Mouse (Mus musculus): ENCODE measurements around the gene Ei24.

The Ei24 gene

DNA sequence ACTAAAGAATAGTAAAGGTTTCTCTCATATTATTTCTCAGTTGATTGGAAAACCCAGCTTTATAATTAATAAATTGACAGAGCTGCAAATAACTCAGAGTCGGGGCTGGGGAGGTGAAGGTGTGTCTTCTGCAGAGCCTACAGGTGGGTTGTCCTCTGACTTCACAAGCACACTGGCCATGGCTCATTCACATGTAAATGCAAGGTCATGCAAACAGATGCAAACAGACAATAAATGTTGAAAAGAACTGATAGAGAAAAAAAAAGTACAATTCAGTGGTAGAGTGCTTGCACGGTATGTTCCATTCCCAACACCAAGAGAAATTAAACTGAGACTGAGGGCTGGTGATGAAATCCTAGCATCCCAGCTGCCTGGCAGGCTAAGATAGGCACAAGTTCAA, 2.7 kb downstream of the Ei24 start:
- DNase-seq (ENCODE audit: extremely low spot score, low read depth, low spot score): no peak

DNA sequence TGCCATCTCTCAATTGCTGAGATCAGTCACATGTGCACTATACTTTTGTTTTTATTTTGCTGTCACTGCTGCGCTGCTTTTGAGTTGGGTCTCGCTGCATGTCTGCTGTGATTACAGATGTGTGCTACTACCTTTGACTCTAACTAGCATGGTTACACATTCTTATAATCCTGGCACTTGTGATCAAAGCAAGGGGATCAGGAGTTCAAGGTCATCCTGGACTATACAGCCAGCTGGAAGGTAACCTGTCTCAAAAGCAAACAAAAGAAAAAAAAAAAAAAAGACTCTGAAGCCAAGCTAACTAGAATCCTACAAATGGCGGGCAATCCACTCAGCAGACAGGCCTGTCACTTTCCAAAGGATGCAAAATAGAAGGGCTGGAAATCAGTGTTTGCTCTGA, 5.0 kb downstream of the Ei24 start:
- no peak for DNase-seq (ENCODE audit: extremely low spot score, low read depth, low spot score)

DNA sequence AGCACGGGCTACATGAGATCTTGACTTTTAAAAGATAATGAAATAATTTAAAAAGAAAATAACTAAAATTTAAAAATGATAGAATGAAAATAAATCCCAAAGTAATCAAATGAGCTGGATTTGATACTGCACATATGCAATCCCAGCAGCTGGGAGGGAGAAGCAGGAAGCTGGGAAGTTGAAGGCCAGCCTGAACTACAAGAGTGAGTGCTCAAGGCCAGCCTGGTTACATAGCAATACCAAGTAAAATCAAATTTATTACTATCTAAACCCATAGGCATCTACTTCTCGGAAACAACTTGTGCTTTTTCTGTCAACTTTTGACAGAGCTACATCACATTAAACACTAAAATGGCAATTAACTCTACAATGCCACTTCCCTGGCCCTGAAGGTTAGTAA, 13.3 kb downstream of the Ei24 start:
- no peak for DNase-seq (ENCODE audit: extremely low spot score, low read depth, low spot score)

DNA sequence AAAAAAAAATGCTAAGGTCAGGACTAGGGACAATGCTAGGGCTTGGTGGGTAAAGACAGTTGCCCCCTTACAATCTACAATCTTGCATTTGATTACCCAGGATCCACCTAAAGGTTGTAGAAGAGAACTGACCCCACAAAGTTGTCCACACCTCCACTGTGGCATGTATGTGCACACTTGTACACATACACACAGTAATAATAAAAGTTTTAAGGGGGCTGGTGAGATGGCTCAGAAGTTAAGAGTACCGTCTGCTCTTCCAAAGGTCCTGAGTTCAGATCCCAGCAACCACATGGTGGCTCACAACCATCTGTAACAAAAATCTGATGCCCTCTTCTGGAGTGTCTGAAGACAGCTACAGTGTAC, 28.2 kb downstream of the Ei24 start:
- DNase-seq (ENCODE audit: extremely low spot score, low read depth, low spot score): no peak

DNA sequence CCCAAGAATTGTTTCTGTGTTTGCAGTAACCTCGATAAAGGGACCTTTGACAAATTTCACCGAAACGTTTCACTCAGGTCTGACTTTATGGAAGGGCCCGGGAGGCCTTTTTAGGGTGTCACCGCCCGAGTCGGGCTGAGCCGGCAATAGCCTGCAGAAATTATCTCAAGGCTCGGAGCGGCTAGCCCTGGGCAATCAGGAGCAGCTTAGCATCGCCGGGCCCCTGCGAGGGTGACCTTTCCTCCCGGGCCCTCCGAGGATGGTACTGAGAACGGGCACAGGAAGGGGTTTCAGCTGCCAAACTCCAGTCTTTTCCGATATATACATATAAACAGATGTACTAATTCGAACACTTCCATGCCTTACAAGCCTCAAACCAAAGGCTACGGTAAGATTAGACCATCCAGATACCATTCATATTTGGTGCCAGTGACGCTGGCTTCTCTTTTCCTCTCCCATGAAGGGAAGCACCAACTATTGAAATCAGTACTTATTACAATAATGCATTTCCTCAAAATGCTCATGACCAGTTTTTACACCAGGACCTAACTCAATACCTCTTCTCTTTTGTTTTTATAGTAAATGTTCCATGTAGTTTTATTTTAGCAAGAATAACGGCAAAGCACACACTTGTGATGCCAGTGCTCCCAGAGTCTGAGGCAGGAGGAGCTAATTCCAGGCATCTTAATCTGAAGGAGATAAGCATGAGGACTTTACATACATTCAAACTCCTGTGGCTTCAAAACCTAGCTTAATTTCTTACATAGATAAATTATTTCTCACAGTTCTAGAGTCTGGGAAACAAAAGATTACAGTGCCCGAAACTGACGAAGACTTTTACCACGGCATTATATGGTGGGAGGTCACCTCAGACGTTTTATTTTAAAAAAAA, 28.8 kb downstream of the Ei24 start:
- no peak for DNase-seq (ENCODE audit: extremely low spot score, low read depth, low spot score)

DNA sequence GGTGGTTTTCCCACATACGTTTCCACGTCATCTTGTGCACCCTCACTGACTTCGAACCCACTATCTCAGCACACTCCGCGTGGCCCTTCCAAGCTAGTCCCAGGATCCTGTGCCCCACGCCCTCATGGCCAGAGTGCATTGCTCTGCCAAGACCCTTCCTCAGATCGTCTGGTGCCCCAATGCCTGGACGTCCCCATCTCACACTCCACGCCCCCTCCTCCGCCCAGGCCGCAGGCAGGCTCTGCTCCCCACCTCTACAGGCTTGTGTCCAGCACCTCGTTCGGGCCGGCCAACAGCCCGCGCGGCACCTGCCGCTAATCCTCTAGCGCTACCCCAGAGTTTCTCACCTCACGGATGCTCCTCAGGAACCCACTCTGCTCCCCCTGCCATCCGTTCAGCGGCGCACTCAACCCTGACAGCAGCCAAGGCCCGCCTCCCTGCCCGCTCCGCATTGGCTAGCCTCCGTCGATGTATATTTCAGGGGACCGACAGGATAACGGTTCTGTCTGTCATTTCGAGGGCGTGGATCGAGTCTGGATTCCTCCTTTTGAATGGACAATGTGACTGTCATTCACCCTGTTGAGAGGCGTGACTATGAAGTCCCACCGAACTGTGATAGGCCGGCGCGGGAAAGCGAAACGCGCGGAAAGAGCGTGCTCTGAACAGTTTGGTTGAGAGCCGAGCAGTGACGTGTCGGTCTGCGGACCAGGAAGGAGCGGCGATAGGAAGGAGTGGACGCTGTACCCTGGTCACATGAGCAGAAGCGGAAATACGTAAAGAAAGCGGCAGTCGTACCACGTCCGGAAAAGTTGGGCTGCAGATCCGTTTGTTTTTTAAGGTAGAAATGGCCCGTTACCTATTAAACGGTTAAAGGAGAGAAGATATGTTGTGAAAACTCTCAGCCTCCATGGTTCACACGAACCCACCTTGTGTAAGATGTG, 29.7 kb downstream of the Ei24 start, which contains the start of gene Stt3a:
Gene Stt3a (minus strand): TSS at position 477 of the 941 bp plus-strand sequence.
- peak; percentile 100 for DNase-seq (ENCODE audit: extremely low spot score, low read depth, low spot score)

- DNase-seq (ENCODE audit: extremely low spot score, low read depth, low spot score): no peak
Measured at GRCm38 (mm10) chr9:36764378-36764777, 32.8 kb downstream of the Ei24 start.
